Mouse (Mus musculus) C2C12 (cell line): ENCODE results near the gene Nsd2. TPM values are rescaled to one million over a fixed set of nuclear protein-coding genes. Genes with fewer than 3 reads are reported as not detected.
A peak's percentile ranks its signal among the peaks of the same experiment; 100 is the strongest.

Experiments
- H3K27me3 ChIP-seq: one replicate; pipeline ENCODE4 v1.6.1; 2011; ENCODE audit not compliant: control insufficient read depth, insufficient read depth, insufficient read length
- H3K36me3 ChIP-seq: one replicate; pipeline ENCODE4 v1.6.1; 2011; ENCODE audit not compliant: control insufficient read depth, insufficient read depth
- H3K4me3 ChIP-seq: one replicate; pipeline ENCODE4 v1.5.1; 2011; ENCODE audit warnings: mild to moderate bottlenecking, control low read depth; ENCODE audit not compliant: poor library complexity, insufficient read depth, severe bottlenecking
- H3K79me2 ChIP-seq: one replicate; pipeline ENCODE4 v1.6.1; 2011; ENCODE audit not compliant: control insufficient read depth, insufficient read depth
- H3K79me3 ChIP-seq: one replicate; pipeline ENCODE4 v1.6.1; 2011; ENCODE audit warnings: low read depth, control low read depth
- H3ac ChIP-seq: one replicate; pipeline ENCODE3; 2011; ENCODE audit warnings: low read depth; ENCODE audit not compliant: control insufficient read depth, insufficient read length
- CEBPB ChIP-seq: IDR thresholded peaks from one replicate; pipeline ENCODE4 v1.6.1; 2011; ENCODE audit warnings: low read depth, mild to moderate bottlenecking, control low read depth, moderate library complexity
- CTCF ChIP-seq: IDR thresholded peaks from one replicate; pipeline ENCODE4 v1.5.1; 2011; ENCODE audit not compliant: control insufficient read depth, insufficient read depth, insufficient read length
- FOSL1 ChIP-seq: IDR thresholded peaks from one replicate; pipeline ENCODE4 v1.8.0; 2011; ENCODE audit warnings: mild to moderate bottlenecking, low read length; ENCODE audit not compliant: poor library complexity, insufficient read depth, severe bottlenecking
- MAX ChIP-seq: IDR thresholded peaks from one replicate; pipeline ENCODE4 v1.6.1; 2011; ENCODE audit warnings: mild to moderate bottlenecking, control low read depth
- MYOD1 ChIP-seq: IDR thresholded peaks from one replicate; pipeline ENCODE4 v1.6.1; 2011; ENCODE audit warnings: low read depth; ENCODE audit not compliant: control insufficient read depth, insufficient read length
- MYOG ChIP-seq: IDR thresholded peaks from one replicate; pipeline ENCODE4 v1.6.1; 2011; ENCODE audit not compliant: control insufficient read depth, insufficient read length; ENCODE audit errors: extremely low read depth
- USF1 ChIP-seq: IDR thresholded peaks from one replicate; pipeline ENCODE4 v1.6.1; 2011; ENCODE audit warnings: low read depth, mild to moderate bottlenecking, control low read depth, moderate library complexity
- polyA plus RNA-seq: library from polyadenylated mRNA; unstranded; fragments of >200 nt; fragmentation: generic; extraction: Trizol; gene quantifications from one replicate; pipeline ENCODE4 v1.2.1, GENCODE M21; 2012; ENCODE audit warnings: missing spikeins

The Nsd2 gene
- polyA plus RNA-seq, 1 experiment = 41.7 TPM

GRCm38 (mm10) chr5:33819141-33819875 lies 1.2 kb upstream of the Nsd2 start:
- TF ChIP-seq CTCF (no peak), MAX (peak; percentile 77), USF1 (peak; percentile 82)
- H3K79me3 ChIP-seq = peaks cover 28% of the 10 kb centered on the region
- H3K27me3 ChIP-seq = no peaks in the 10 kb centered on the region
- peaks cover 38% of the 10 kb centered on the region for H3K79me2 ChIP-seq
- peak overlapping the region; percentile 81 for H3K4me3 ChIP-seq
- peaks cover 5% of the 10 kb centered on the region for H3K36me3 ChIP-seq
- peak overlapping the region; percentile 59 for H3ac ChIP-seq

GRCm38 (mm10) chr5:33820733-33821621 lies 452 bp downstream of the Nsd2 start:
- Histone ChIP-seq H3K79me2 (peaks cover 54% of the 10 kb centered on the region), H3K79me3 (peaks cover 44% of the 10 kb centered on the region), H3K27me3 (no peaks in the 10 kb centered on the region), H3ac (peak overlapping the region; percentile 91), H3K4me3 (peak overlapping the region; percentile 81), H3K36me3 (peaks cover 5% of the 10 kb centered on the region)
- no peak for TF ChIP-seq MYOG
- no peak for TF ChIP-seq MAX
- no peak for TF ChIP-seq CEBPB
- TF ChIP-seq FOSL1 = no peak
- no peak for TF ChIP-seq USF1

GRCm38 (mm10) chr5:33821901-33822427 lies 1.4 kb downstream of the Nsd2 start:
- Histone ChIP-seq H3K4me3 (peak overlapping the region; percentile 81), H3K79me3 (peaks cover 54% of the 10 kb centered on the region), H3ac (peak overlapping the region; percentile 28), H3K79me2 (peaks cover 64% of the 10 kb centered on the region), H3K36me3 (peaks cover 5% of the 10 kb centered on the region), H3K27me3 (no peaks in the 10 kb centered on the region)
- TF ChIP-seq MYOG (no peak), USF1 (no peak), FOSL1 (no peak), MAX (no peak), MYOD1 (no peak), CEBPB (no peak), CTCF (no peak)

DNA sequence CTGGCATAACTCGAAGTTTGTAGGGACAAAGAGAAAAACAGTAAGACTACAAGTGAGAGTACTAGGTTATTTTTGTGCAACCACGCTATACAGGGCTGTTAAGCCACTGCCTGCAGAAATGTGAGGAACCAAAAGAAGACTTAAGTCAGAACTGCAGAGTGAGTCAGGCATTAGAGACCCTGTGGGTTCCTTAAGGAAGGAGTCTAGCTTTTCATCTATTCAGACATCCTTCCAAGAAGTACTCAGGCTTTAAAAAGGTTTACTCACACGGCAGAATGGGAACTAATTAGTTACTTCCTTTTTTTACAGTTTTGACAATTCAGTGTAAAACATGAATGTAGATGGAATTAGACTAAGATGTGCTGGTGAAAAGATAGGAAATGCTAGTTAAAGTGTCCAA lies 1.9 kb downstream of the Nsd2 start:
- peaks cover 69% of the 10 kb centered on the region for H3K79me2 ChIP-seq

GRCm38 (mm10) chr5:33826001-33826400 lies 5.5 kb downstream of the Nsd2 start:
- Histone ChIP-seq H3K79me3 (peaks cover 89% of the 10 kb centered on the region), H3K36me3 (peaks cover 18% of the 10 kb centered on the region), H3ac (no peak overlapping the region), H3K27me3 (no peaks in the 10 kb centered on the region), H3K79me2 (peaks cover 100% of the 10 kb centered on the region), H3K4me3 (no peak overlapping the region)
- TF ChIP-seq USF1 (no peak), MYOG (no peak), MAX (no peak), FOSL1 (no peak), CEBPB (no peak), MYOD1 (no peak), CTCF (no peak)

More for the DNA sequence above, 1.9 kb downstream of the Nsd2 start:
- Histone ChIP-seq H3K27me3 (no peaks in the 10 kb centered on the region), H3K36me3 (peaks cover 5% of the 10 kb centered on the region), H3ac (no peak overlapping the region), H3K79me3 (peaks cover 59% of the 10 kb centered on the region), H3K4me3 (no peak overlapping the region)
- no peak for TF ChIP-seq FOSL1
- TF ChIP-seq MYOD1 = no peak
- TF ChIP-seq MYOG = no peak
- TF ChIP-seq USF1 = no peak
- TF ChIP-seq CEBPB = no peak
- no peak for TF ChIP-seq CTCF
- no peak for TF ChIP-seq MAX

DNA sequence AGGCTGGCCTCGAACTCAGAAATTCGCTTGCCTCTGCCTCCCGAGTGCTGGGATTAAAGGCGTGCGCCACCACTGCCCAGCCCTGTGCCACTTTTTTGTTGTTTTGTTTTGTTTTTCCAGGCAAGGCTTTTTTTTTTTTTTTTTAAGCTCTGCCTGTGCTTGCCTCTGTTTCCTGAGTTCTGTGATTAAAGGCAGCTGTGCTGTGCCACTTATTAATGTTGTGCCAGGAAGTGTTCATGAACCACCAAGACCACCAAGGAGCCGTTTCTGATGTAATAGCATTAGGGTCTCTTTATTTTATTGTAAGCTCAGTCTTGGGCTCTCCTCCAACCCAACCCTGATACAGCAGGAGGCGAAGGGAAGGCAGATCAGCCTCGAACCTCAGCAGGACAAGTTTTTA lies 7.6 kb downstream of the Nsd2 start:
- H3K79me2 ChIP-seq = peaks cover 100% of the 10 kb centered on the region
- no peaks in the 10 kb centered on the region for H3K27me3 ChIP-seq
- TF ChIP-seq USF1 (no peak), MYOG (no peak)
- H3K4me3 ChIP-seq = no peak overlapping the region
- H3ac ChIP-seq = no peak overlapping the region
- peaks cover 90% of the 10 kb centered on the region for H3K79me3 ChIP-seq
- H3K36me3 ChIP-seq = peaks cover 13% of the 10 kb centered on the region
